Mouse (Mus musculus) left cerebral cortex, adult 11 months (tissue): ENCODE data around the gene Mob1b.
A peak's percentile ranks its signal among the peaks of the same experiment; 100 is the strongest.
"Not testable (repeated sequence)": the region's sequence is repeated elsewhere in the genome, so short reads cannot be mapped to it uniquely, and the experiment has no call there.

ENCODE experiments used
- DNase-seq: peaks from one replicate; pipeline ENCODE4 v3.0.0; 2022; ENCODE audit warnings: low spot score

The Mob1b gene

GRCm38 (mm10) chr5:88702041-88702440 lies 18.6 kb upstream of the Mob1b start:
- no peak for DNase-seq

- DNase-seq: no peak
Measured at GRCm38 (mm10) chr5:88703551-88703950, 17.1 kb upstream of the Mob1b start.

- no peak for DNase-seq
Measured at GRCm38 (mm10) chr5:88711128-88711527, 9.5 kb upstream of the Mob1b start.

DNA sequence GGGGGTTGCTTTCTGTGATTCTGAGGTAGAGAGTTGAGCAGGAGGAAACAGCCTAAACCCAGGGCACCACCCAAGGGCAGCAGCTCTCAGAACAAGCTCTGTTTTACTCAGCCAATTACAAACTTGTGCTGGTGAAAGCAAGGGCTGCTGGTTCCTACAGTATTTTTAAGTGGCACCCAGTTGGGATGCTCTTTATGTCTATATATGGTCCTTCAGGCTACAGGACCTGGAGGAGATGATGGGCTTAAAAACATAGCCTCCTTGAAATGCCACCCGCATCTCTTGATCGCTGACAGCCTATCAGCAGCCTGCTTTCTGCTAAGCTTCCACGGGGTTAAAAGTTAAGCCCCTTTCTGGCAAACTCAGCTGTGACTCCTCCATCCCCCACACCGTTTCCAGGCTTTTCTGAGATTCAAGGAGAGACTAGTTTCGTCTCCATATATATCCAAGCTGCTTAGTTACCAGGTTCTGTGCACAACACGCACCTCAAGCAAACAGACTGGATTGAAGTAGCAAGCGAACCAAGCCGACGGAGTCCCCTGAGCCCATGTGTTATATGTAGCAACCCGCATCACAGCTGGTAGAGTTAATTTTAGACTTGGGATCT lies 8.9 kb upstream of the Mob1b start:
- DNase-seq: no peak

DNA sequence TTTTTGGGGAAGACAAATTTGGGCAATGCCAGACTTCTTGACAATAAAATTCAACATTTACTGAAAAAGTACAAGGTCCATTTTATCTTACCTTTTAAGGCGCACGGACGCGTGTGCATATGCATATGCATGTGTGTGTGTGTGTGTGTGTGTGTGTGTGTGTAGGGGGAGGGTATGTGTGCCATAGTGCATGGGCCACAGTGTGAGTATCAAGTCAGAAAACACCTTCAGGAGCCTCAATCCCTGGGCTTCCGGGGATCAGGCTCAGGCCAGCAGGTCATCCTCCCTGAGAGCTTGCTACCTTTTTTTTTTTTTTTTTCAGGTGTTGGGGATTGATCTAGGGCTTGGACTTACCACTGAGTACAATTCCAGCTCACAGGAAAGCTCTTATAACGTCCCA lies 8.3 kb upstream of the Mob1b start:
- DNase-seq: no peak

DNA sequence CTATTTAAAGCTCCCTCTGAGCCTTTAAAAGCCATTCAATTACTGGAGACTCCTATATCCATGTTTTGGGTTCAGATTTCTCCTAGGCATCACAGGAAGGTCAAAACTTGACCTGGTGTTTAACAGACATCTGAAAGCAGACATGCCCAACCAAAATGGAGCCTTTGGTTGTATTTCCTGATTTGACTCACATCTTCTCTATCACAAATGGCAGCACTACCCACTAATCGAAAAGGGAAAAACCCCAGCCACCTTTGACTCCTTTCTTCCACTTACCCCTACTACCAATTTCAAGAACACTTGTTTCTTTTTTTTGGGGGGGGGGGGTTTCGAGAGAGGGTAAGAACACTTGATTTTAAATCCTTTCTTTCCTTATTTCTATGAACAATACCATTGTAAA lies 3.7 kb upstream of the Mob1b start:
- DNase-seq: no peak

GRCm38 (mm10) chr5:88721003-88721475 lies 384 bp downstream of the Mob1b start:
- DNase-seq: no peak

DNA sequence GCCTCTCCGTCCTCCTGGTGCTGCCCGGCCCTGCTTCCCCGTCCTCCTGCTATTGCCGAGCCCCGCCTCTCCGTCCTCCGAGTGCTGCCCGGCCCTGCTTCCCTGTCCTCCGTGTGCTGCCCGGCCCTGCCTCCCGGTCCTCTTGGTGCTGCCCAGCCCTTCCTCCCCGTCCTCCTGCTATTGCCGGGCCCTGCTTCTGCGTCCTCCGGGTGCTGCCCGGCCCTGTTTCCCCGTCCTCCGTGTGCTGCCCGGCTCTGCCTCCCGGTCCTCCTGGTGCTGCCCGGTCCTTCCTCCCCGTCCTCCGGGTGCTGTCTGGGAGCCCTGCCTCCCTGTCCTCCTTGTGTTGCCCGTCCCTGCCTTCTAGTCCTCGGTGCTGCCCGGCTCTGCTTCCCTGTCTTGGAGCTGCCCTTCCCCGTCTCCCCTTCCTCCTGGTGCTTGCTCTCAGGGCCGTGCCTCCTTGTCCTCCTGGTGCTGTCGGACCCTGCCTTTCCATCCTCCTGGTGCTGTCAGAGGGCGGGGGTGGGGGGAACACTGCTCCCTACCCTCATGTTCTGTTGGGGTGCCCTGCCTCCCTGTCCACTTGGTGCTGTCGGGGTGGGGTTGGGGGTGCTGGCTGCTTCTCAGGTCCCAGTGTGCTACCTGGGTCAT lies 1.0 kb downstream of the Mob1b start:
- DNase-seq: no peak

DNA sequence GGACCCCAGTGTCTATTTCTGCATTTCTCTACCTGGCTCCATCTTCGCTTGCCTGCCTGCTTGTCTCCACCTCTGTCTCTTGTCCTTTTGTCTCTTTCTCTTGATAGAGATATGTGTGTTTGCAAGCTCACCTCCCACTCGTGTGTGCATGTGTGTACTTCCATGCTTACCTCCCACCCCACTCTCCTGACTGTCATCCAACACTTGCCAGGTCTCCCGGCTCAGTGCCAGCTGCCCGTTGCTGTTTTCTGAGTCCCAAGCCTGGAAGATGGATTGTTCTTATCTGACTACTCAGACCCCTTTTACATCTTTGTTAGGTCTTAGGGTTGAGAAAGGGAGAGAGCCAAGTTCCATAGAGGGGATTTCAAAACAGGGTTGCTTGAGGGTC lies 1.6 kb downstream of the Mob1b start:
- DNase-seq: no peak

DNA sequence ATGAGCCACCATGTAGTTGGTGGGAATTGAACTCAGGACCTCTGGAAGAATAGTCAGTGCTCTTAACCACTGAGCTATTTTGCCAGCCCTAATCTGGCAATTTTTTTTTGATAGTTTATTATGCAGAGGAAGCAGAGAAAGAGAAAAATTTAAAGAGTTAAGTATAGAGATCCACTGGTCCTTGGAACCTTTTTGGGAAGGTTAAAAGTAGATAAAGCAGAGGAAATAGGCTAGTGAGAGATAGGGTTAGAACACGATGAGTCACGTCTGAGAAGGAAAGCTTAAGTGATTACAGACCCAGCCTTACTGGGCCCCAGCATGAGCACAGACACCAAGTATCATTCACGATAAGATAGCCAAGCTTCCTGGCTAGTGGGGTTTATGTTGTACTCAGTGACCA lies 3.4 kb downstream of the Mob1b start:
- no peak for DNase-seq

DNA sequence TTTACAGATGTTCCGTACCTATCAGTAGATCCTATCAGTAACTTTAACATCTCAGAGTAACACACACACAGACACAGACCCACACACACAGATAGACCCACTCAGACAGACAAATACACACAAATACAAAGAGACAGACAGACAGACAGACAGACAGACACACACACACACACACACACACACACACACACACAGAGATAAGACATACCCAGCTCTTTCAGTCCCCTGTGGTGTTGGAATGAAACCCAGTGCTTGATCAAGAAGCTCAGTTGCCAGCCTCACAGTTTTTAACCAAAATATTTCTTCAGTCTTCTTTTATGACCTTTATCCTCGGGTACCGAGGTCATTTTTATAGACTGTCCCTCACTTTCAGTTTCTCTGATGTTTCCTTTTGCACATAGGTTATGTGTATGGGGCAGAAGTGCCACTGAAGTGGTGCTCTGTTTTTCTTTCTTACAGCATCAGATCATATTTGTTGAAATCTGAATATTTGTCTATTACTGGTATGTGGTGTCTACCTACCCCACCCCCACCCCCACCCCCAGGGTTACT lies 7.0 kb downstream of the Mob1b start:
- DNase-seq: no peak

- no peak for DNase-seq
Measured at GRCm38 (mm10) chr5:88734786-88735185, 14.1 kb downstream of the Mob1b start.

- DNase-seq: not testable (repeated sequence)
Measured at GRCm38 (mm10) chr5:88741065-88741464, 20.4 kb downstream of the Mob1b start.

GRCm38 (mm10) chr5:88747774-88748173 lies 27.1 kb downstream of the Mob1b start:
- DNase-seq: no peak

- no peak for DNase-seq
Measured at GRCm38 (mm10) chr5:88753199-88753598, 32.5 kb downstream of the Mob1b start.

- DNase-seq: no peak
Measured at GRCm38 (mm10) chr5:88762611-88763010, 42.0 kb downstream of the Mob1b start.

- no peak for DNase-seq
Measured at GRCm38 (mm10) chr5:88764430-88764986, 43.9 kb downstream of the Mob1b start.

DNA sequence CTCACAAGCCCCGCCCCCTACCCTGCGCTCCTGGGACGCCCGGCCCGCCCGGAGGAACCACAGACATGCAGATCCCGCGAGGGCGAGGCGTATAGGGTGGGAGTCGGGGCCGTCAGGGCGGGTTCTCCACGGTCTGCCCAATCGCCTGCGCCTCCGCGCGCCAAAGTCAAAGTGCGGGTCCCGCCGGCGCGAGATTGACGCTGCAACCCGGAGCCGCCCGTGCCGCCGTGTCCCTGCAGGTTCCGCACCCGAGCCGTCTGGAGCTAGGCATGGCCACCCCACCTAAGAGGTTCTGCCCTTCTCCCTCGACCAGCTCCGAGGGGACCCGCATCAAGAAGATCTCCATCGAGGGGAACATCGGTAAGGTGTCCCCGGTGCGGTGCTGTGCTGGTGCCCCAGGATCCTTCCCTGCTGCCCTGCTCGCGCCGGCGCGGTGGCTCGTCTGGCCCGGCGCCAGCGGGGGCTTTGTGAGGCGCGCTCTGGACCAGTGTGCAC lies 44.4 kb downstream of the Mob1b start, which contains the start of gene Dck:
Gene Dck (plus strand): TSS at position 10 of the 495 bp plus-strand sequence.
- DNase-seq: peak; percentile 95

DNA sequence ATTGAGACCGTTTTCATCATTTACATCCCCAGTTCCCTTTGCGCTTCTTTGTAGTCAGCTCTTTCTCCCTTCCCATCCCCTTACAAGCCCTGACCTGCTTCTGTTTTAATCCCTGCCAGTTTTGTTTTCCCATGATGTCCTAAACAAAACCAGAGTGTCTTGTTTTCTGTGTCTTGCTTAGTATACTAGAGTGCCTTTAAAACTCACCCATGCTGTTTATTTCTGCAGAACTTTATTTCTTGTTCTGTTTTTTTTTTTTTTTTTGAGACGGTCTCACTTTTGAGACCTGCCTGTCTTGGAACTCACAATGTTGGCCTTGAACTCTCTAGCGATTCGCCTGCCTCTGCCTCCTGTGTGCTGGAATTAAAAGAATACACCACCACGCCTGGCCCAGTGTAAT lies 44.9 kb downstream of the Mob1b start:
- no peak for DNase-seq

DNA sequence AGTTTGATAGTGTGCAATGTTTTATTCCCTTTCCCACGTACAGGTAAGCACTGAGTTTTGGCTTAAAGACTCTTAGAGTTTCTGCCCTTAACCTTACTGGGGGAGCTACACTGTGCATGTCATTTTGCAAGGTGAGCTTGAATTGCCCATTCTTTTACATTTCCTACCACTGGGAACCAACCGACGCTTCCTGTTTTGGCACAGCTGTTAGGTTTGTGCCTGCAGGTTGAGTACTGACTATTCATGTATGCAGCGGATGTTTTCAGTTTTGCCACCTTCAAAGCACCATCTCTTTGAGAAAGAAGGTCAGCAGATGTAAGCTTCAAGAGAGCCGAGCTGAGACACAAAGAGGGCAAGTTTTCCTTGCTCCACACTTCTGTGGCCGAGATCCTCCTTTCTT lies 45.5 kb downstream of the Mob1b start:
- no peak for DNase-seq

DNA sequence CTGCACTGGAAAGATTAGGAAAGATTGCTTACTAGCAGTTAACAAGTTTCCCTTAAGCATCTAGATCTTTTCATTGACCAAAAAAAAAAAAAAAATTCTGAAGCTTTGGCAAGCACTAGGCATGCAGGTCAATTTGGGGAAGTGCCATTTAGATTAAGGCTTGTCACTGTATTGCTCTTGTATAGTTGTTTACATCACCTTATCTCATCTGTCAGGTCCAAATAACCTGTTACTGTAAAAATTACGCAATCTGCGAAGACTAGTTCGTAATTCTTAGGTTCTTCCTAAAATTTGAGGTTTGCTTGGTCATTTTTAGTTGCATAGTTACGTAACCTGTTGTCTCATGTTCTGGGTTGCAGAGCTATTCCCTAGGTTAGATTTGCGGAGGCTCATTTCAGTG lies 46.2 kb downstream of the Mob1b start:
- no peak for DNase-seq

GRCm38 (mm10) chr5:88768201-88768600 lies 47.5 kb downstream of the Mob1b start:
- DNase-seq: no peak
